ENCODE assay signal across 8 mouse cellular contexts in the genomic region with DNA sequence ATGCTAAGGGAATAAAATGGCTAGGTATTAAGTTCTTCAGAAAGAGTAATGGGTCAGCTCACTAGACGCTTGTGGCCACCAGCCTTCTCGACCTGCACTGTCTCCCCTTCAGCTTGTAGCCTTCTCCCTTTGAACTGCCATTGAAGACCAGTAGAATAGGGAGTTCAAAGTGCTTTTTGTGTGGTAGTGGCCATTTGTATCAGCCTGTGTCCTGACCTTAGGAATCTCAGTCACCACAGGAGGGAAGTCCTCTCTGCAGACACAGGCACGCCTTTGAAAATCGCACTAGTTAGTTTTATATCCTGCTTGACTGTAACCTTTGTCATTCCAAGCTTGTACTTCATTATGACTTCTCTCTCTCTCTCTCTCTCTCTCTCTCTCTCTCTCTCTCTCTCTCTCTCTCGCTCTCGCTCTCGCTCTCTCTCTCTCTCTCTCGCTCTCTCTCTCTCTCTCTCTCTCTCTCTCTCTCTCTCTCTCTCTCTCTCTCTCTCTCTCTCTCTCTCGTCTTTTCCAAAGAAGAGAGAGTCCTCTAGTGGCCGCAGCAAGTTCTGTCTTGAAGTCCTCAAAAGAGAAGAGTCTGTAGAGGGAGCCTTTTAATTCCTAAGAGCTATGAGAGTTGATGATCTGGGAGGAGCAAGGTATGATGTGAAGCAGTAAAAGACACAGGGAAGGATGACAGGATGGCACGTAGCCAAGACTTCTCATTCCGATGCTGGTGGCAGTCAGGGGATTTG.
DNase-seq lines count a peak whose midpoint lies in the region; ATAC-seq lines count a peak whose summit lies in the region.

No protein-coding gene starts in this region.

- peak; percentile 17 for DNase-seq in MEL-GATA-1-ER (ENCODE audit: extremely low read depth, low read depth)
- DNase-seq in cerebellum, adult 11-12 months: peak; percentile 17
- peak; percentile 44 for DNase-seq in heart, postnatal 4 days
- peak; percentile 60 for DNase-seq in layer of hippocampus, adult 11-12 months (ENCODE audit: low spot score)
- peak; percentile 37 for DNase-seq in lung, postnatal 14 days
- DNase-seq in right cerebral cortex, adult 18-20 months: peak; percentile 56
- no peak for DNase-seq in spleen, adult 18-20 months

- H3K4me2 ChIP-seq in forebrain, embryonic 15.5 days (replicated peaks): peak overlapping the region; percentile 25

- 36% methylated on average over 9 of the region's 12 CpGs for WGBS in forebrain, embryonic 15.5 days

- no peaks in the 10 kb centered on the region for H3K9me3 ChIP-seq in forebrain, embryonic 15.5 days

- H3K36me3 ChIP-seq in forebrain, embryonic 15.5 days: no peaks in the 10 kb centered on the region

- H3K27me3 ChIP-seq in forebrain, embryonic 15.5 days: no peaks in the 10 kb centered on the region

- H3K27ac ChIP-seq in forebrain, embryonic 15.5 days (replicated peaks): no peak overlapping the region

- H3K4me1 ChIP-seq in forebrain, embryonic 15.5 days: peaks cover 8% of the 10 kb centered on the region; the same call in 1 of the 2 replicates

- ATAC-seq in forebrain, embryonic 15.5 days (replicated peaks): peak; percentile 88

- H3K9ac ChIP-seq in forebrain, embryonic 15.5 days (replicated peaks): no peak overlapping the region

- H3K4me3 ChIP-seq in forebrain, embryonic 15.5 days: 0 out of 2 replicates have a peak overlapping the region, but pooled peaks have one; percentile 14

Comparison
In these comparisons a context has a peak if more than half of its experiments do, and no peak if none do; other contexts are left out.
1. DNase-seq: peak in MEL-GATA-1-ER (single experiment), cerebellum, adult 11-12 months (single experiment), heart, postnatal 4 days (single experiment), layer of hippocampus, adult 11-12 months (single experiment), lung, postnatal 14 days (single experiment) and right cerebral cortex, adult 18-20 months (single experiment); none in spleen, adult 18-20 months (0 of 2).